Mouse (Mus musculus) right cerebral cortex, adult 2 months (tissue): Measurements from ENCODE around the gene Mylpf.
A peak's percentile ranks its signal among the peaks of the same experiment; 100 is the strongest.
"Not testable (repeated sequence)": the region's sequence is repeated elsewhere in the genome, so short reads cannot be mapped to it uniquely, and the experiment has no call there.

Experiments
- DNase-seq, 2 experiments: peaks; one replicate each; pipeline ENCODE4 v3.0.0; 2021 to 2022; ENCODE audit warnings: low spot score in 2 of 2

Gene Mylpf

GRCm38 (mm10) chr7:127208553-127209438 lies at the start of gene Mylpf:
TSS of gene Mylpf (plus strand) at chr7:127208890.
- peak; percentile 92 to 95 for DNase-seq

GRCm38 (mm10) chr7:127162546-127162945 lies 46.1 kb upstream of the Mylpf start:
- DNase-seq, result no peak

- no peak for DNase-seq
These were observed 44.7 kb upstream of the Mylpf start for GRCm38 (mm10) chr7:127164002-127164401.

- DNase-seq, result no peak
These were observed 42.8 kb upstream of the Mylpf start for GRCm38 (mm10) chr7:127165607-127166493.

GRCm38 (mm10) chr7:127166501-127166900 lies 42.2 kb upstream of the Mylpf start:
- no peak for DNase-seq

- DNase-seq, result no peak
These were observed 31.8 kb upstream of the Mylpf start for GRCm38 (mm10) chr7:127176937-127177336.

GRCm38 (mm10) chr7:127180783-127181182 lies 27.9 kb upstream of the Mylpf start:
- DNase-seq, result no peak

- DNase-seq, result not testable (repeated sequence)
These were observed 27.0 kb upstream of the Mylpf start for GRCm38 (mm10) chr7:127181724-127182123.

- DNase-seq, result no peak
These were observed 25.3 kb upstream of the Mylpf start for GRCm38 (mm10) chr7:127183345-127183744.

GRCm38 (mm10) chr7:127183828-127184227 lies 24.9 kb upstream of the Mylpf start:
- no peak for DNase-seq

- no peak for DNase-seq
These were observed 24.0 kb upstream of the Mylpf start for GRCm38 (mm10) chr7:127184720-127185119.

GRCm38 (mm10) chr7:127185601-127186000 lies 23.1 kb upstream of the Mylpf start:
- no peak for DNase-seq

- no peak for DNase-seq
These were observed 21.3 kb upstream of the Mylpf start for GRCm38 (mm10) chr7:127187351-127187750.

GRCm38 (mm10) chr7:127188305-127189276 lies 20.1 kb upstream of the Mylpf start:
- no peak for DNase-seq

GRCm38 (mm10) chr7:127190672-127191071 lies 18.0 kb upstream of the Mylpf start:
- no peak for DNase-seq

GRCm38 (mm10) chr7:127192989-127193388 lies 15.7 kb upstream of the Mylpf start:
- DNase-seq, result no peak

GRCm38 (mm10) chr7:127194011-127194632 lies 14.6 kb upstream of the Mylpf start:
- DNase-seq, result no peak

GRCm38 (mm10) chr7:127194633-127195029 lies 14.1 kb upstream of the Mylpf start:
- no peak for DNase-seq

- peak; percentile 97 to 98 for DNase-seq
These were observed 13.0 kb upstream of the Mylpf start, which contains the start of gene Cd2bp2 for GRCm38 (mm10) chr7:127195544-127196295. TSS of gene Cd2bp2 (minus strand) at chr7:127196050.

GRCm38 (mm10) chr7:127196484-127196883 lies 12.2 kb upstream of the Mylpf start:
- no peak for DNase-seq
